Mouse (Mus musculus): Measurements from ENCODE around the gene Boll. TPM values are rescaled to one million over a fixed set of nuclear protein-coding genes. Genes with fewer than 3 reads are reported as not detected.

Gene Boll
- total RNA-seq, 4 experiments from 2014 or later, result 0.45 to 0.77 (median 0.75) TPM; not detected in 1

- DNase-seq (ENCODE audit: low spot score in 2 of 2), result no peak
Measured at GRCm38 (mm10) chr1:55207561-55207960, 155.7 kb downstream of the Boll start.

- no peak for DNase-seq (ENCODE audit: low spot score in 2 of 2)
Measured at GRCm38 (mm10) chr1:55205808-55206327, 157.4 kb downstream of the Boll start.

- peak; percentile 30 to 34 for DNase-seq (ENCODE audit: low spot score in 2 of 2)
Measured at GRCm38 (mm10) chr1:55201850-55202752, 161.2 kb downstream of the Boll start.

DNA sequence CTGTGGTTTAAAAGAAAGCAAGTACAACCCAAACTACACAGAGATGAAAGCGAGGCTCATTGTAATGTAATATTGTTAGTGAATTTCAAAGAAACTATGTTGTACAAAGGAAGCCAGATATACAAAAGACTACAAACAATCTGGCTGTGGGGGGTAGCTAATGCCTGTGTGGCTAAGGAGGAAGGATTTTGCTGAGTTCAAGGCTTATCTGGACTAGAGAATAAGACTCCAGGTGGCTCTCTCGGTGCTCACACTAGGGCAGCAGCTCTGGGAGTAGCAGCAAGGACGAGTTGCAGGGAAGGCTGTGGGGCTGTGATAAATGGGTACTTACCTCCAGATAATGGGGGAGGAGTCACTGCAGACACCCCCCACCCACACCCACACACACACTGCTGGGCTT is 164.6 kb downstream of the Boll start:
- no peak for DNase-seq (ENCODE audit: low spot score in 2 of 2)

Other genes with a start within 250 kb of the Boll start
- gene Mob4, start 232.2 kb downstream of the Boll start, total RNA-seq (2022), result 10 to 100 TPM; 56.8 to 62.9 (median 58.1) TPM
- gene Rftn2, start 136.7 kb downstream of the Boll start, total RNA-seq (2022), result 10 to 100 TPM; 32.0 to 37.6 (median 32.9) TPM
- 1 to 10 TPM; 8.3 to 9.0 (median 8.6) TPM for gene Mars2, start 126.3 kb downstream of the Boll start, total RNA-seq (2022)
- 10 to 100 TPM; 28.0 to 32.5 (median 29.5) TPM for gene Plcl1, start 42.5 kb upstream of the Boll start, total RNA-seq (2022)